Mouse (Mus musculus) large intestine, adult 2 months (tissue): ENCODE measurements at regions not wholly inside any gene's neighbourhood (a gene's known extent, or its start where the extent isn't known, plus 50 kb on each side); places are given as distances from the start of the nearest gene placed in this dataset.

Experiments used
- DNase-seq: peaks from one replicate; pipeline ENCODE4 v3.0.0-alpha.2; 2012; ENCODE audit warnings: low read depth, low spot score
- WGBS: fragments of 180-500 bp; shearing (Covaris S2); methylation state at CpG from one replicate; pipeline ENCODE4 v1.1.7; 2018; 5-methylcytosine and 5-hydroxymethylcytosine counted together

DNA sequence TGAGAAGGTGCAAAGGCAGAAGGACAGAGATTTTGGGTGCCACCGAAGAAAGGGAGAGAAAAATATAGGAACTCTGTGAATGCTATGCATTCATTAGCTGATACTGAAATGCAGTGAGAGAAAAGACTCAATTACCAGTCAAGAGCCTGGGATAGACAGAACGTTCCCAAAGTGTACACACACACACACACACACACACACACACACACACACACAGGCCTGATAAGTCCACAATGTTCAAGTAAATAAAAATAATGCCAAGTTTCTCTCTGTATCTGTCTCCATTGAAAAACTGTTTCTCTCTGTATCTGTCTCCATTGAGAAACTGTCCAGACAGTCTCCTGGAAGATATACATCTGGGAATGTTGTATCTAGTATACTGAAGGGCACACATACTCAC is 124.1 kb downstream of the Hlx start:
- WGBS: 72% methylated on average over 2 of the region's 2 CpGs
- DNase-seq: no peak

DNA sequence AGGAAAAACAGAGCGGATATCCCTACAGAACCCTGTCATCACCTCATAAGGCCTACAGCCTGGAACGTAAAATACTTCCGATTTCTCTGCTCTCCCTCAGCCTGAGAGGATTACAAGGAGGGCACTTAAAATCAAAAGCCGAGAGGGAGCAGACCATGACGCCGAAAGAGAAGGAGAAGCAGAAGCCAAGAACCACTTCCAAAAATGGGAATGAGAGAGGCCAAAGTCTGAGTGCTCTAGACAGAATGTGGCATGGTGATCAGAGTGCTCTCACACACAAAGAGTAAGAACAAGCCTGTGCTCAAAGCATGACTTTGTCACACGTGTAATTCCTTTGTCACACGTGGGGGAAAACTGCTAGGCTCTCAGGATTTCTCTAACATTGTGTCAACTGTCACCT is 125.9 kb downstream of the Hlx start:
- no peak for DNase-seq
- whole genome bisulfite sequencing: 73% methylated on average over 8 of the region's 8 CpGs

DNA sequence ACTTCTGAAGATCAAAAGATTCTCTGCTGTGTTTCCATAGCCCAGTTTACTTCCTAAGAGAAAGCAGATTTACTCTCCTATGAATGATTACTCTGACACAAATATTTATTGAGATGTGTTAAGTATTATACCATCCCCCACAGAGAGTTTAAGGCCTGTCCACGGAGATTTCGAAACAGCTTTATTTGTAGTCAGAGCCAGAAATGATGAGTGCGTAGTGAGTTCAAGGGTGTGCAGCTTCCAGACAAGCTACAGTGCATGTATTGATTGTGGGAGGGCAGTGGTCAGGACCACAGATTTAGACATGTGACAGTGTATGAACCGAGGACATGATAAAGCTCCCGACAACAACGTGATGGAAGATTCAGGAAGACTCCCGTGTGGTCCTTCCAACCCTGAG is 126.8 kb downstream of the Hlx start:
- 72% methylated on average over 7 of the region's 7 CpGs for WGBS
- DNase-seq: no peak

DNA sequence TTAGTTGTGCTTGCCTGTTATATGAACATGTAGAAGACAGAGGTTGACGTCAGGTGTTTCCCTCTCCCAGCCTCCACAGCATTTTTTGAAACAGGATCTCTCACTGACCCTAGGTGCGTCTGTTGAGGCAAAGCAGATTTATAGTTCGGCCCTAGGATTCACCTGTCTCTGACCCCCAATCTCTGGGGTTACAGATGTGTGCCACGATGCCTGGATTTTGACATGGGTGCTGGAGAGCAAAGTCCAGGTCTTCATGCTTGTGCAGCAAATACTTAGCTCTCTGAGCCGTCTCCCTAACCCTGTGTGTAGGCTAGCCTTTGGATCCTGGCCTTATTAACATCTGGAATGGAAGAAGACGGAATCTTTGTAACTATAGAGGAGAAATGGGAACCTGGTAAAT is 129.3 kb downstream of the Hlx start:
- no peak for DNase-seq
- WGBS: 78% methylated on average over 6 of the region's 6 CpGs

DNA sequence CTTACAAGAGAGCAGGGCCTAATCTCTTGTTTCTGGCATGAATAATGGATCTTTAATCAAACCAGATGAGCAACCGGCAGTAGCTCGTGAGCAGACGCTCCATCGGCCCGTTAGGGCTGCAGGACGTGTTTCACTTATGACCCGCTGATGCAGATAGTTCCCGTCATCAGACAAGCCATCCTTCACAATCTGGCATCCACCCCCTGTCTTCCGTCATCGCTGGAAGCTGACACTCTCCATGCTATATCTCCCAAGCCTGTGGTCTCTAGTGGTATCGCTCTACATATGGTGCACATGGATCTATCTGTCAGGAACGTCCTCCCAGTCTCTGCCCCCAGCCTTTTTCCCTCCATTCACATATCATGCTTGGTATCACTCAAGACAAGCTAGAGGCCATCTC is 137.0 kb downstream of the Hlx start:
- WGBS: 84% methylated on average over 12 of the region's 12 CpGs
- DNase-seq: no peak

DNA sequence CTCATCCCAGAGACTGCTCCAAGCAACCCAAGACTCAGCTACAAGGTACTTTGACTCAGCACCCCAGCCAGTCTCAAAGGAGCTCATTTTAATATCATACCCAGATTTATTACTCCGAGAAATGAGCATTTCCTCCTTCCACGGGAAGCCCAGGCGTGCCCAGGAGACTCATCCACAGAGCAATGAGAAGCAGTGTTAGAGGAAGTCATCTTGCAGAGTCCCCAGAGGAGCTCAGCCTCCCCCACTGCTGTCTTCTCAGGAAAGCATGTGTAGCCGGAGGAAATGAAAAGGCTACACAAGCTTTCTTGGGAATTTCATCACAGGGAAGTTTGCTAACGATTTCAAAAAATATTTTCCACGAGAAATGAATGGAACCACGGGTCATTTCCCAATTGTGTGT is 141.8 kb downstream of the Hlx start:
- no peak for DNase-seq
- 51% methylated on average over 7 of the region's 7 CpGs for WGBS

DNA sequence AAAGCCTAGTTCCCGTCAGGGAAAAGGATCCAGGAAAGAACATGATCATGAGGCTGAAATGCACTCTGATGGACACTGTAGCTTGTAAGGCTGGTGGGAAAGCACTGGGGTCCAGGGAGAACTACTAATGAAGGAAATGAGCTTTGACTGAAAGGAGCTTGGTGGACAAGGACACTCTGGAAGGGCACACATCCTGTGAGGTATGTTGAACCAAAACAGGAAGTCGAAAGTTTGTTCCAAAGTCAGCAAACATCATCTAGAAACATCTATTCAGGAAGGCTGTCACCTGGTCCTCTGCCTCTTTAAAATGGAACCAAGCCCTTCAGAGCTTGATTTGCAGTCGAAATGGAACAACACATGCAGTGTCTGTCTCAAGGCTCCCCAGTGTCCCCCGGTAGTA is 143.1 kb downstream of the Hlx start:
- whole genome bisulfite sequencing: 65% methylated on average over 4 of the region's 4 CpGs

DNA sequence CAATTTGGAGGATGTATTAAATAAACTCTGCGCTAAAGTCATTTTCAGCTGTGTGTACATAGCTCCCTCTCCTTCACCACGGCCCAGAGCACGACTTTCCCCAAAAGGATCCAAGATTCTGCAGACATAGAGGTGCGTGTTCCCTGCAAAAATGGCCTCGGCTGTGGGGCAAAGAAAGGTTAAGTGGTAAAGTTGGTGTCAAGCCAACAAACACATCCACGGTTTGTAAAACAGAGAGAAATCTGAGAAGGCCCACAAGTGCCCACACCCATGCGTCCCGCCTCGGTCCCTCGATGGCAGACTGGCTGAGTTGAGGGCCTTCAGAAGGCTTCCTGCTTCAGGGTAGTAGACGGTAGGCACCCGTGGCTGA is 147.9 kb downstream of the Hlx start:
- 60% methylated on average over 12 of the region's 12 CpGs for WGBS
- DNase-seq: no peak

More for the DNA sequence above, 143.1 kb downstream of the Hlx start:
- DNase-seq: no peak

DNA sequence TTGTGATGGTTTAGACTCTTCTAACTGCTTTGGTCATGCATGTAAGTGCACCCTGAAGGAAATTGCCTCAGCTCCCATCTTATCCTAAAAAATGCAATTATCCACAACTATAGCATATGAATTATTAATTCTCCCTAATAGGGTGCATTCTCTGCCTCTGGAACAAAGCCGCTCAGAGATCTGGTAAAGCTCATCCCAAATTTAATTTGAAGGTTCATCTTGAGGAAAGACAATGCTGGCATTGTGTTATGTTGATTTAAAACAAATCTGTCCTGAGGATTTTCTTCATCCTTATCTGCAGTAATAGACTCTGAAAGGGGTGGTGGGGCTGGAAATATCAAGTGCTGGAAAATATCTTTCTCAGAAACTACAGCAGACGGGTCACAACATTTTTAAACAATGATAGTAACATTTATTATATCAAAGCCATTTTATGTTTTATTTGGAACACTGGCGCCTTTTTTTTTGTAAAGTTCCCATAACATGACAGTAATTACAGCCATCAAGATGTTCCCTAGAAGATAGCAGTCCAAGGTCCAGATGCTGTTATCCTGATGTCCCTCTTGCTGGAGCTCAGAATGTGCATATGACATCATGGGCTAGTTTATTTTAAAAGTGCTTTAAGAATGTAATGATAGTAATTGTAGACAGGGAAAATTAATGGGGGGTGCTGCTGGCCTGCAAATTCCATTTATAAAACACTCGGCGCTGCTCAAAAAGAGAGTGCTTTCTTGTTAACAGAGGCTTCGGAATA is 148.5 kb downstream of the Hlx start:
- no peak for DNase-seq
- 69% methylated on average over 6 of the region's 6 CpGs for WGBS

DNA sequence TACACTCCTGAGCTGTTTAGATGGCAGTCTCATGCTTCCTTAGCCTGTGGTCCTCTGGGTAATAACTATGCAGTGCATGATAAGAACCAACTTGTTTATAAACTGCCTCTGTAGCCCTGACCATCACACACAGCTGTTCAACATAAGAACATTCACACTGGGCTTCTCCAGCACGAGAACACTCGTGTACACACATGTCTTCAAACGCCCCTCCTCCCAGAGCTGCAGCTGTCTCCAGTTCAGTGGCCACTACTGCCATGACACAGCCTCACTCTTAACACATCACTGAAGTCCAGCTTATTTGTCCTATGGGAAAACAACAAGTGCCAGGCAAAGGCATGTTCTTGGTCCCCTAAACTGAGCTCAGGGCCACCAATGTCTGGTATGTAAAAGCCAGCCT is 152.9 kb downstream of the Hlx start:
- DNase-seq: no peak
- 77% methylated on average over 3 of the region's 3 CpGs for WGBS

DNA sequence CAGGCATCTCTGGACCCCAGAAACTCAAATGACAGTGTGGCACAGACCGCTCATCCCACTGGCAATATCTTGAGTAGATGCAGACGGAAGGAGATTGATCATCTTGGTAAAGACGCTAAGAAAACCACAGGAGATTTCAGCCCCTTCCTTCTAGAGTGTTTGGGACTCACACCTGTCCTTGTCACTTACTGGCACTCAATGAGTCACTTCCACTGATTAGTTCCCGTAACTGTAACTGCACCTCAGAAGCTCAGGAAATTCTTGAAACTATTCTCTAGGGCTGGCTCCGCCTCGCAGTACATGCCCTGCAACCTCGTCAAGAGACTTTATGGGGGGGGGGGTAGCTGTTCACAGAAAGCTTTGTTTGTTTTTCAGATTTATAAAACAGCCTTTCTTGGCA is 155.9 kb downstream of the Hlx start:
- no peak for DNase-seq

DNA sequence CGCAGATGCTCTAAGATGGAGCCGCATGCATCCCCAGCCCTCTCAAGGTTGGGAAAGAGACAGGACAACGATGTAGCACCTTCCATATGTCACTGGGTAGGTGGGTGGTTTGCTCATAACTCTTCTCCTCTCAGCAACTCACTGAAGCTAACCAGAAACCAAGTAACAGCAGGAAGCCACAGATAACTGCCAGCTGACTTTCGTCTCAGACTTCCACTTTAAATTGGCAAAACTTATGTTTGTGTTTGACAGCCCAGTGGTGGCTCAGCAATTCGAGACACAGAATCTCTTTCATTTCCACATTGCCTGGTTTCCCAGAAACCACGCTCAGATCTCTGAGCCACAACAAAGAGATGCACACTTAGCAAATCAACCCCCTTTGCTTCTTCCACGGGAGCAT is 159.1 kb downstream of the Hlx start:
- DNase-seq: no peak
- WGBS: 54% methylated on average over 7 of the region's 7 CpGs

More for the DNA sequence above, 155.9 kb downstream of the Hlx start:
- WGBS: 42% methylated on average over 7 of the region's 7 CpGs

DNA sequence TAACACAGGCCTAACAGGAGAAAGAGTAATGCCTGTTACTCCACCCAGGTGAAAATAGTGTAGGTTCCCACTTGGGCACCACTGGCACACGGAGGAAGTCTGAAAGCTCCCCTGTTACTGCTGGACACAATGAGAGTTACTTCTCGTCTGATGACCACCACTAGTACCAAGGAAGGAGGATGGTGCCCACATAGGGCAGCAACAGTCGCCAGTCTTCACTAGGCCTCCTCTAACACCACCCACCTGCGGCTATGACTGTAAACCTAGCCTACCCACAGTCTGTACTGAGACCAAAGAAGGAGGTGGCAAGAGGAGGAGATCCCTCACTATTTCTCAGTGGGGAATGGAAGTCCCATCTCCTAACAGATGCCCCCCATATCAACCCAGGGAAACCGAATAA is 161.7 kb downstream of the Hlx start:
- no peak for DNase-seq
- 84% methylated on average over 5 of the region's 5 CpGs for WGBS

DNA sequence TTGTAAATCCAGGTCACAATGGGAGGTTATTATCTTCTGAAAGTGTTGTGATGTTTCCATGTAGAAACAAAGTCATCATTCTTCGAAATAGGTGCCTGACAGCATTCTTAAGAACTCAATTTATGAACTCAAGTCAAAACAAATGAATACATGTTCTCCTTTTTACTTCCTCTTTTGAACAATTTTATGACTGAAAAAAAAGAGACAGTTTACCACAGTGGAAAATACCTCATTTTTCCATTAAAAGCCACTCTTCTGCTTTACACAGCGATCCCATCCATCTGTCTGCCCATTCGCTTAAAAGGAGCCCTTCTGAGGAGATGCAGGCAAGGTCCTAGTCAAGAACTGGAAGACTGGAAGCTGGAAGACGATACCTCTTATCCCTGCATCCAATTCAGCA is 169.5 kb downstream of the Hlx start:
- DNase-seq: no peak

DNA sequence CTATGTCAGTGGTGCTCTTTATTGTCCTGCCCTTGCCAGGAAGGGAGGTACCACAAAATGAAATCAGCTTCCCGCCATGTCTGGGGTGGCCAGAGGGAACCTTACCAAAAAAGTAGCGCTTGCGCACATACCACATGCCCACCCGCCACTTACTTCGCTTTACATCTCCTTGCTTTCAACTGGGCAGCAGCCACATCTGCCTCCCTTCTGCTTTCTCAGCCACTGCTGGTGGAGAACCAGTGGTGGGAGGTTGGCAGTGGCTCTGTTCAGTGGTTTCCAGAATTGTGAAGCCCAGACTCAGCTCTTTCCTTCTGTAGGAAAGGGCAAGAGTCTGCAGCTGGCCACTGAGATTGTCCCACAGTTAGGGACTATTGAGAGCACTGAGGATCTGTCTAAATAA is 170.2 kb downstream of the Hlx start:
- no peak for DNase-seq
- 88% methylated on average over 5 of the region's 5 CpGs for WGBS

More for the DNA sequence above, 169.5 kb downstream of the Hlx start:
- 76% methylated on average over 4 of the region's 4 CpGs for WGBS

DNA sequence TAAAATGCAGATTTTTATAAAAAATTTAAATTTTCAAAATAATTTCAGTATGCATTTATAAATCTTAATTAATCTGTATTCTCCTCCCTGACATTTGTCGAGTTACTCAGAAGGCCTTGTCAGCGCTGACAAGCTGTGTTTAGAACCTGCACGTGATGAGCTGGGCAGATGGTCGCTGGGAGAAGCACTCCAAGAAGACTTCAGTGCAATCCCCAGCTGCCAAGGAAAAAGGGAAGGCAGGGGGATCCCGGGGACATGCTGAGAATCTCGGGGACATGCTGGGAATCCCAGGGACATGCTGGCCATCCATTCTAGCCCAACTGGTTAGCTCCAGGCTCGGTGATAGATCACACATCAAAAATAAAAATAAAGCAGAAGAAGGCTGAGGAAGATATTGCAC is 172.9 kb downstream of the Hlx start:
- DNase-seq: no peak
- WGBS: 70% methylated on average over 7 of the region's 7 CpGs

DNA sequence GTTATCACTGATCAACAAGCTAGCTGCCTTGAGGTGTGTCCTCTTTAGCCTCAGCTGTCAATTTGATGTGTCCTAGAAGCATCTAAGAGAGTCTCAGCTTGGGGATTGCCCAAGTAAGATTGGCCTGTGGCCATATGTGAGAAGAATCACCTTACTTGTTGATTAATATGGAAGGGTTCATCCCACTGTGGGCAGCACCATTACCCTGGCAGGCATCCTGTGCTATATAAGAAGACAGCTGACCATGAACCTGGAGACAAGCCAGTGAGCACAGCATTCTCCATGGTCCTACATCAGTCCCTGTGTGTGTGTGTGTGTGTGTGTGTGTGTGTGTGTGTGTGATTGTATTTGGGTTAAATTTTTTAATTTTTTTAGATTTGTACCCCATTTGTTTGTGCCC is 178.6 kb downstream of the Hlx start:
- no peak for DNase-seq

DNA sequence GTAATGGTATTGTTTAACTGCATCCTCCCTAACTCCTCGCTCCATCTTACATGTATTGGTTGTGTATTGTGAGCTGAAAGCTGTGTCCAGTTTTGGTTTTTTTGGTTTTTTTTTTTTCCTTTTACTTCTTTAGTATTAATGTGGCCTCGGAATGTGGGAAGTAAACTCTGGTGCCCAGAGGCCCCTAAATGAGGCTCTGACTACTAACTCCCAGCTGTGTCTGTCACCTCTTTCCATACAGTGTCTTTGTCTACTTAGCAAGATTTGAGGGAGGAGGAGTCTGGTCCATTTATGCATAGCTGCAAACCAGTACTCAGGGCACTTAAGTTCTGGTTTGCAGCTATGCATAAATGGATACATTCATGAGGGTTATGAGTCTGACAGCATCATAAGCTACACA is 181.9 kb downstream of the Hlx start:
- 88% methylated on average over 2 of the region's 2 CpGs for WGBS
- no peak for DNase-seq

DNA sequence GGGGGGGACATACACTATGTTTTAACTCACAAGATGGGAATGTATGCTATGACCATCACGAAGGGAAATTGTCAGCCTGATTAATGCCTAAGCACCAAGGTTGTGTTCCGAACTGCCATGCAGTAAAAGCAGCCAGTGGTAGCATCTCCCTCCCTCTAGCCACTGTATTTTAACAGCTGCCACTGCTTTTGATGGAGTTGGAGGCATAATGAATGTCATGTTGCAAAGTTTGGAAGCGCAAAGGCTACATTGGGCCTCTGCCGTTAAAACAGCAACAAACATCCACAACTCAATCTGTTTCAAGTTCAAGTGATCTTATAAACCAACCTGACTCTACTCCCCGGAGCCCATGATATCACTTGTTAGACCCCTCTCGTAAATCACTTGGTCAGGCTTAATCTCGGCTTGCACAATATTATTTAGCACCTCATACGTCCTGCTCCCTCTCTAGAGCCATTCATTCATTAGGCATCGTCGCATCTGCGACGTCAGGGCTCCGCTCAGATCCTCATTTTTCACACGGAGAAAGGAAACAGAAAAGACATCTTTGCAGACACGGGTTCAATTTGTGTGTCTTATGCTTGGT is 184.7 kb downstream of the Hlx start:
- 71% methylated on average over 15 of the region's 15 CpGs for WGBS
- no peak for DNase-seq

DNA sequence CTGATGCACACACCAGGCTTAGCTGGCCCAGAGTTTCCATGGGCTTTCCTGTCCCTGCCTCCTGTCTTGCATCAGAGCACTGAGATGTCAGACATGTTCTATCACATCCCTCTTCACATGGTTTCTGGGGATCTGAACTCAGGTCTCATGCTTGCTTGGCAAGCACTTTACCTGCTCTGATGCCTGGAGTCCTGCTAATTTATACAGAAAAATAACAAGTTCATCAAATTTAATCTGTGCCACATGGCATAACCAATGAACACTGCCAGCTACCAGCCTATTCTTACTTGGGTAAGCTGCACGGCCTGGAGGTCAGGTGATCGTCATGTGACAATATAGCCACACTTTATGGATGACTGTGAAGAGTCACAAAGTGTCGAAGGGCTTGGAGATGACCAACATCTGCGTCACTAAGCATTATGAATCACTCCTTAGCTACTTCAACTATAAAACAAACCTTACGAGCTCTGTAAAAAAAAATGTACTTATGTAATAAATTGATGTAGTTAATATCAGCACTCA is 186.2 kb downstream of the Hlx start:
- no peak for DNase-seq
- 77% methylated on average over 5 of the region's 5 CpGs for WGBS

DNA sequence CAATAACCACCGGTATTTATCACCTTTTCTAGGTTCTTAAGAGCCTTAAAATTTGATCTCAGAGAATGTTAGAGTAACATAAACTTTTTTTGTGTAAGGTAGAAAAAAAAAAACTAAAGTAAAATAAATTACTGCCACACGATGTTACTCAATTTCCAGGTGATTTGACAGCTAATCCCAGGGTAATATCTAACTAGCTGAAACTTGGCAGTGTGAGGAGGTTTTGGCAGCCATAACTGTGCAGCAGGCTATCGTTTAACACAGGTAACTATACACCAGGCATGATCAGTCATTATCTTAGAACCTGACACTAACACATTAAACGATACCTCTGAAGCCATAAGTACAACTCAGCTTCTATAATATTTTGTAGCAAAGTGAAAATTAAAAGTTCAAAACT is 187.3 kb downstream of the Hlx start:
- no peak for DNase-seq
- 40% methylated on average over 4 of the region's 4 CpGs for WGBS
